Mouse (Mus musculus): Measurements from ENCODE around the gene Col5a1. TPM values are rescaled to one million over a fixed set of nuclear protein-coding genes. Genes with fewer than 3 reads are reported as not detected.
A peak's percentile ranks its signal among the peaks of the same experiment; 100 is the strongest.

Gene Col5a1
- total and polyA plus RNA-seq, 3 experiments, result 31.1 to 75.5 TPM; not detected in 1

GRCm38 (mm10) chr2:28037505-28038390 lies 151.5 kb downstream of the Col5a1 start:
- Histone ChIP-seq H3K36me3 (ENCODE audit: control insufficient read depth in 1 of 2, insufficient read depth in 2 of 2, low read length in 2 of 2) (peaks cover 3 to 42% of the 10 kb centered on the region in 2 experiments; a peak in 3 of 4 replicates), H3K9ac (ENCODE audit: control insufficient read depth, low read depth, low read length, poor library complexity, severe bottlenecking) (no peak overlapping the region), H3K27ac (ENCODE audit: control insufficient read depth, low read depth, low read length) (no peak overlapping the region), H3K79me2 (ENCODE audit: control insufficient read depth, insufficient read depth, low read length, poor library complexity) (peaks cover 22% of the 10 kb centered on the region), H3K9me3 (replicated peaks; ENCODE audit: insufficient read depth, low read length) (no peaks in the 10 kb centered on the region), H3K4me1 (ENCODE audit: control insufficient read depth in 1 of 2, insufficient read depth in 2 of 2, low read length in 2 of 2) (peaks cover 2 to 32% of the 10 kb centered on the region in 2 experiments; a peak in 3 of 4 replicates), H3K27me3 (ENCODE audit: control insufficient read depth in 1 of 2, insufficient read depth in 2 of 2, low read length in 2 of 2) (no peaks in the 10 kb centered on the region), H3K4me3 (ENCODE audit: control insufficient read depth in 1 of 2, insufficient read depth in 1 of 2, low read depth in 2 of 2, low read length in 2 of 2) (no peak overlapping the region)
- TF ChIP-seq MAFK (IDR thresholded peaks at IDR 0.05; ENCODE audit: borderline replicate concordance, low read depth, low read length), result peak; percentile 83
- TF ChIP-seq ELF1 (IDR thresholded peaks at IDR 0.05; ENCODE audit: low read depth, low read length), result no peak
- DNase-seq (ENCODE audit: low read depth, low spot score), result no peak

- peaks cover 2 to 25% of the 10 kb centered on the region in 2 experiments; a peak in 3 of 4 replicates for H3K4me1 ChIP-seq (ENCODE audit: control insufficient read depth in 1 of 2, insufficient read depth in 2 of 2, low read length in 2 of 2)
- H3K9me3 ChIP-seq (replicated peaks; ENCODE audit: insufficient read depth, low read length), result no peaks in the 10 kb centered on the region
- no peak overlapping the region for H3K27ac ChIP-seq (ENCODE audit: control insufficient read depth, low read depth, low read length)
- TF ChIP-seq POLR2A (IDR thresholded peaks at IDR 0.05; ENCODE audit: control insufficient read depth in 1 of 2, insufficient read depth in 1 of 2, low read depth in 1 of 2, low read length in 2 of 2, poor library complexity in 1 of 2) (no peak; a peak in 1 of 4 replicates), ZC3H11A (IDR thresholded peaks at IDR 0.05; ENCODE audit: low read depth, low read length) (no peak), MAZ (IDR thresholded peaks at IDR 0.05; ENCODE audit: low read depth, low read length) (no peak), POLR2AphosphoS2 (IDR thresholded peaks at IDR 0.05; ENCODE audit: low read length) (no peak), CHD2 (IDR thresholded peaks at IDR 0.05; ENCODE audit: low read length) (no peak), ZNF384 (IDR thresholded peaks at IDR 0.05; ENCODE audit: low read depth, low read length) (no peak), MYC (IDR thresholded peaks at IDR 0.05; ENCODE audit: low read depth, low read length) (no peak), MXI1 (IDR thresholded peaks at IDR 0.05; ENCODE audit: low read depth, low read length) (no peak), JUND (IDR thresholded peaks at IDR 0.05; ENCODE audit: low read depth, low read length) (no peak), EP300 (IDR thresholded peaks at IDR 0.05; ENCODE audit: low read depth in 1 of 2, low read length in 2 of 2) (no peak), GATA1 (IDR thresholded peaks at IDR 0.05; ENCODE audit: low read depth, low read length) (no peak)
- H3K36me3 ChIP-seq (ENCODE audit: control insufficient read depth in 1 of 2, insufficient read depth in 2 of 2, low read length in 2 of 2), result peaks cover 3 to 35% of the 10 kb centered on the region in 2 experiments; a peak in 3 of 4 replicates
- peaks cover 14% of the 10 kb centered on the region for H3K79me2 ChIP-seq (ENCODE audit: control insufficient read depth, insufficient read depth, low read length, poor library complexity)
- no peak for DNase-seq (ENCODE audit: low read depth, low spot score)
- H3K9ac ChIP-seq (ENCODE audit: control insufficient read depth, low read depth, low read length, poor library complexity, severe bottlenecking), result no peak overlapping the region
- H3K4me3 ChIP-seq (ENCODE audit: control insufficient read depth in 1 of 2, insufficient read depth in 1 of 2, low read depth in 2 of 2, low read length in 2 of 2), result no peak overlapping the region
- no peaks in the 10 kb centered on the region for H3K27me3 ChIP-seq (ENCODE audit: control insufficient read depth in 1 of 2, insufficient read depth in 2 of 2, low read length in 2 of 2)
Observed at GRCm38 (mm10) chr2:28038391-28039096, 152.3 kb downstream of the Col5a1 start.
